Mouse (Mus musculus): ENCODE results near the gene Baz2b.

Baz2b gene

GRCm38 (mm10) chr2:60050667-60051460 lies 158.8 kb downstream of the Baz2b start:
- no peak for DNase-seq (ENCODE audit: low spot score)

- no peak for DNase-seq (ENCODE audit: low spot score)
Measured at GRCm38 (mm10) chr2:60049889-60050288, 159.8 kb downstream of the Baz2b start.

GRCm38 (mm10) chr2:60049351-60049750 lies 160.3 kb downstream of the Baz2b start:
- DNase-seq (ENCODE audit: low spot score), result no peak

- no peak for DNase-seq (ENCODE audit: low spot score)
Measured at GRCm38 (mm10) chr2:60045995-60046394, 163.6 kb downstream of the Baz2b start.

GRCm38 (mm10) chr2:60044988-60045387 lies 164.7 kb downstream of the Baz2b start:
- DNase-seq (ENCODE audit: low spot score), result no peak

GRCm38 (mm10) chr2:60044540-60044939 lies 165.1 kb downstream of the Baz2b start:
- no peak for DNase-seq (ENCODE audit: low spot score)

GRCm38 (mm10) chr2:60042699-60043098 lies 166.9 kb downstream of the Baz2b start:
- DNase-seq (ENCODE audit: low spot score), result no peak

- DNase-seq (ENCODE audit: low spot score), result no peak
Measured at GRCm38 (mm10) chr2:60041485-60042274, 168.0 kb downstream of the Baz2b start.

GRCm38 (mm10) chr2:60040162-60040561 lies 169.5 kb downstream of the Baz2b start:
- DNase-seq (ENCODE audit: low spot score), result no peak

- DNase-seq (ENCODE audit: low spot score), result no peak
Measured at GRCm38 (mm10) chr2:60037011-60037551, 172.6 kb downstream of the Baz2b start.

- no peak for DNase-seq (ENCODE audit: low spot score)
Measured at GRCm38 (mm10) chr2:60036361-60036760, 173.3 kb downstream of the Baz2b start.

GRCm38 (mm10) chr2:60030991-60031390 lies 178.6 kb downstream of the Baz2b start:
- no peak for DNase-seq (ENCODE audit: low spot score)

GRCm38 (mm10) chr2:60029020-60029419 lies 180.6 kb downstream of the Baz2b start:
- no peak for DNase-seq (ENCODE audit: low spot score)

- no peak for DNase-seq (ENCODE audit: low spot score)
Measured at GRCm38 (mm10) chr2:60027166-60027565, 182.5 kb downstream of the Baz2b start.

- no peak for DNase-seq (ENCODE audit: low spot score)
Measured at GRCm38 (mm10) chr2:60026554-60026953, 183.1 kb downstream of the Baz2b start.

GRCm38 (mm10) chr2:60023777-60024176 lies 185.9 kb downstream of the Baz2b start:
- DNase-seq (ENCODE audit: low spot score), result no peak

GRCm38 (mm10) chr2:60021556-60021955 lies 188.1 kb downstream of the Baz2b start:
- no peak for DNase-seq (ENCODE audit: low spot score)

- DNase-seq (ENCODE audit: low spot score), result no peak
Measured at GRCm38 (mm10) chr2:60021138-60021537, 188.5 kb downstream of the Baz2b start.

GRCm38 (mm10) chr2:60019546-60020250 lies 189.9 kb downstream of the Baz2b start:
- no peak for DNase-seq (ENCODE audit: low spot score)

GRCm38 (mm10) chr2:60018875-60019501 lies 190.7 kb downstream of the Baz2b start:
- peak; percentile 9 for DNase-seq (ENCODE audit: low spot score)

- DNase-seq (ENCODE audit: low spot score), result no peak
Measured at GRCm38 (mm10) chr2:60011526-60011925, 198.1 kb downstream of the Baz2b start.

GRCm38 (mm10) chr2:60003665-60004045 lies 206.0 kb downstream of the Baz2b start:
- no peak for DNase-seq (ENCODE audit: low spot score)
